Mouse (Mus musculus): Measurements from ENCODE around the gene Lrp6.

GRCm38 (mm10) chr6:134526275-134526674, 40.5 kb downstream of the Lrp6 start:
- TF ChIP-seq CTCF (IDR thresholded peaks at IDR 0.05; ENCODE audit: control insufficient read depth, insufficient read depth, low read length) (no peak), POLR2A (IDR thresholded peaks at IDR 0.05; ENCODE audit: borderline replicate concordance, control insufficient read depth, low read depth, low read length) (no peak)

All from bone marrow, adult 2 months (tissue).